Mouse (Mus musculus) kidney, embryonic 14.5 days (tissue): Measurements from ENCODE around the gene Epha6. TPM values are rescaled to one million over a fixed set of nuclear protein-coding genes. Genes with fewer than 3 reads are reported as not detected.

ENCODE experiments used
- ATAC-seq: fragments of 200-750 bp; cut with Nextera tagmentation; 2 replicates; pipeline ENCODE4 v1.8.0; 2017; ENCODE audit warnings: moderate number of reproducible peaks, mild to moderate bottlenecking, moderate TSS enrichment, moderate library complexity; ENCODE audit not compliant: low FRiP score, low TSS enrichment
- H3K27ac ChIP-seq: fragments of 300-500 bp; sonication (generic); 2 replicates; pipeline ENCODE4 v1.5.1; 2014; ENCODE audit warnings: low read depth, mild to moderate bottlenecking, low read length, moderate library complexity, mixed read lengths
- H3K27me3 ChIP-seq: fragments of 300-500 bp; sonication (generic); 2 replicates; pipeline ENCODE4 v1.6.1; 2014; ENCODE audit warnings: mild to moderate bottlenecking, low read length; ENCODE audit not compliant: control insufficient read depth, insufficient read depth
- H3K36me3 ChIP-seq: fragments of 300-500 bp; sonication (generic); 2 replicates; pipeline ENCODE4 v1.6.1; 2014; ENCODE audit warnings: low read length, mixed read lengths; ENCODE audit not compliant: control insufficient read depth, insufficient read depth
- H3K4me1 ChIP-seq: fragments of 300-500 bp; sonication (generic); 2 replicates; pipeline ENCODE4 v1.6.1; 2014; ENCODE audit warnings: low read length, mixed read lengths; ENCODE audit not compliant: control insufficient read depth, insufficient read depth
- H3K4me2 ChIP-seq: fragments of 300-500 bp; sonication (generic); replicated peaks from 2 replicates; pipeline ENCODE4 v1.6.1; 2014; ENCODE audit warnings: low read depth, mild to moderate bottlenecking, low read length
- H3K4me3 ChIP-seq: fragments of 300-500 bp; sonication (generic); 2 replicates; pipeline ENCODE4 v1.5.1; 2014; ENCODE audit warnings: mild to moderate bottlenecking, low read length
- H3K9ac ChIP-seq: fragments of 300-500 bp; sonication (generic); 2 replicates; pipeline ENCODE4 v1.6.1; 2014; ENCODE audit warnings: low read depth, mild to moderate bottlenecking, low read length, moderate library complexity
- H3K9me3 ChIP-seq: fragments of 300-500 bp; sonication (generic); 2 replicates; pipeline ENCODE4 v1.6.1; 2016; ENCODE audit warnings: low read length; ENCODE audit not compliant: control insufficient read depth
- WGBS: fragments of 180-500 bp; shearing (Covaris S2); extraction: QIAGEN DNeasy Blood & Tissue Kit; methylation state at CpG from one replicate; pipeline ENCODE4 v1.1.7; 2014; 5-methylcytosine and 5-hydroxymethylcytosine counted together
- polyA plus RNA-seq: library from polyadenylated mRNA; unstranded; fragments of >200 nt; fragmentation: Nextera tagmentation; extraction: Ambion mirVana; gene quantifications from 2 replicates; pipeline ENCODE4 v1.2.1, GENCODE M21; 2014

Gene Epha6
- polyA plus RNA-seq, 1 experiment from 2014 or later = 0.11 TPM

- H3K4me3 ChIP-seq = no peak overlapping the region
- ATAC-seq = peak; percentile 49; the same call in 1 of the 2 replicates
- H3K9ac ChIP-seq = no peak overlapping the region
These were observed 67.1 kb downstream of the Epha6 start for GRCm38 (mm10) chr16:60538233-60538632.

GRCm38 (mm10) chr16:60509707-60510106, 95.6 kb downstream of the Epha6 start:
- H3K36me3 ChIP-seq = no peaks in the 10 kb centered on the region
- H3K4me1 ChIP-seq = no peaks in the 10 kb centered on the region
- no peak overlapping the region for H3K4me2 ChIP-seq
- H3K9me3 ChIP-seq = no peaks in the 10 kb centered on the region
- WGBS = 56% methylated on average over 3 of the region's 3 CpGs
- H3K4me3 ChIP-seq = no peak overlapping the region
- no peak overlapping the region for H3K27ac ChIP-seq
- no peak for ATAC-seq
- H3K9ac ChIP-seq = no peak overlapping the region
- H3K27me3 ChIP-seq = no peaks in the 10 kb centered on the region

More at GRCm38 (mm10) chr16:60538233-60538632, 67.1 kb downstream of the Epha6 start:
- Histone ChIP-seq H3K9me3 (no peaks in the 10 kb centered on the region), H3K27ac (no peak overlapping the region), H3K27me3 (no peaks in the 10 kb centered on the region), H3K4me1 (no peaks in the 10 kb centered on the region), H3K36me3 (no peaks in the 10 kb centered on the region), H3K4me2 (no peak overlapping the region)

GRCm38 (mm10) chr16:60499567-60499966, 105.8 kb downstream of the Epha6 start:
- H3K4me2 ChIP-seq = no peak overlapping the region
- no peaks in the 10 kb centered on the region for H3K9me3 ChIP-seq
- H3K36me3 ChIP-seq = no peaks in the 10 kb centered on the region
- no peak for ATAC-seq
- H3K27ac ChIP-seq = no peak overlapping the region
- no peak overlapping the region for H3K9ac ChIP-seq
- WGBS = 91% methylated on average over 1 of the region's 1 CpGs
- H3K27me3 ChIP-seq = no peaks in the 10 kb centered on the region
- H3K4me1 ChIP-seq = no peaks in the 10 kb centered on the region
- no peak overlapping the region for H3K4me3 ChIP-seq

GRCm38 (mm10) chr16:60475776-60476175, 129.6 kb downstream of the Epha6 start:
- H3K27ac ChIP-seq = no peak overlapping the region
- H3K4me3 ChIP-seq = no peak overlapping the region
- ATAC-seq = no peak
- no peak overlapping the region for H3K9ac ChIP-seq
- no peak overlapping the region for H3K4me2 ChIP-seq
- H3K36me3 ChIP-seq = no peaks in the 10 kb centered on the region
- H3K27me3 ChIP-seq = no peaks in the 10 kb centered on the region
- H3K9me3 ChIP-seq = no peaks in the 10 kb centered on the region
- H3K4me1 ChIP-seq = no peaks in the 10 kb centered on the region

- Histone ChIP-seq H3K27ac (no peak overlapping the region), H3K27me3 (no peaks in the 10 kb centered on the region), H3K36me3 (no peaks in the 10 kb centered on the region), H3K9ac (no peak overlapping the region), H3K4me2 (no peak overlapping the region), H3K4me3 (no peak overlapping the region), H3K4me1 (no peaks in the 10 kb centered on the region), H3K9me3 (no peaks in the 10 kb centered on the region)
- no peak for ATAC-seq
- 70% methylated on average over 7 of the region's 7 CpGs for WGBS
These were observed 137.0 kb downstream of the Epha6 start for GRCm38 (mm10) chr16:60468200-60468785.

GRCm38 (mm10) chr16:60435283-60435682, 170.0 kb downstream of the Epha6 start:
- H3K27me3 ChIP-seq = no peaks in the 10 kb centered on the region
- no peaks in the 10 kb centered on the region for H3K4me1 ChIP-seq
- ATAC-seq = no peak
- no peak overlapping the region for H3K4me3 ChIP-seq
- H3K36me3 ChIP-seq = no peaks in the 10 kb centered on the region
- 87% methylated on average over 1 of the region's 1 CpGs for WGBS
- no peak overlapping the region for H3K4me2 ChIP-seq
- H3K9me3 ChIP-seq = no peaks in the 10 kb centered on the region
- H3K27ac ChIP-seq = no peak overlapping the region
- H3K9ac ChIP-seq = no peak overlapping the region

- ATAC-seq = no peak
These were observed 171.1 kb downstream of the Epha6 start for GRCm38 (mm10) chr16:60434241-60434640.

GRCm38 (mm10) chr16:60395306-60395705, 210.0 kb downstream of the Epha6 start:
- Histone ChIP-seq H3K4me2 (no peak overlapping the region), H3K4me1 (no peaks in the 10 kb centered on the region), H3K9me3 (no peaks in the 10 kb centered on the region), H3K27me3 (no peaks in the 10 kb centered on the region), H3K36me3 (no peaks in the 10 kb centered on the region), H3K27ac (no peak overlapping the region), H3K9ac (no peak overlapping the region), H3K4me3 (no peak overlapping the region)
- no peak for ATAC-seq
- WGBS = 48% methylated on average over 3 of the region's 3 CpGs

More at GRCm38 (mm10) chr16:60434241-60434640, 171.1 kb downstream of the Epha6 start:
- no peak overlapping the region for H3K4me3 ChIP-seq
- no peaks in the 10 kb centered on the region for H3K27me3 ChIP-seq
- no peaks in the 10 kb centered on the region for H3K36me3 ChIP-seq
- H3K9me3 ChIP-seq = no peaks in the 10 kb centered on the region
- WGBS = 77% methylated on average over 1 of the region's 1 CpGs
- H3K4me1 ChIP-seq = no peaks in the 10 kb centered on the region
- no peak overlapping the region for H3K27ac ChIP-seq
- no peak overlapping the region for H3K9ac ChIP-seq
- H3K4me2 ChIP-seq = no peak overlapping the region

GRCm38 (mm10) chr16:60392961-60393360, 212.4 kb downstream of the Epha6 start:
- Histone ChIP-seq H3K27me3 (no peaks in the 10 kb centered on the region), H3K9ac (no peak overlapping the region), H3K4me3 (no peak overlapping the region), H3K9me3 (no peaks in the 10 kb centered on the region), H3K4me1 (no peaks in the 10 kb centered on the region), H3K36me3 (no peaks in the 10 kb centered on the region), H3K4me2 (no peak overlapping the region), H3K27ac (no peak overlapping the region)
- no peak for ATAC-seq
